Mouse (Mus musculus): ENCODE data around the gene Qtrt2.

DNA sequence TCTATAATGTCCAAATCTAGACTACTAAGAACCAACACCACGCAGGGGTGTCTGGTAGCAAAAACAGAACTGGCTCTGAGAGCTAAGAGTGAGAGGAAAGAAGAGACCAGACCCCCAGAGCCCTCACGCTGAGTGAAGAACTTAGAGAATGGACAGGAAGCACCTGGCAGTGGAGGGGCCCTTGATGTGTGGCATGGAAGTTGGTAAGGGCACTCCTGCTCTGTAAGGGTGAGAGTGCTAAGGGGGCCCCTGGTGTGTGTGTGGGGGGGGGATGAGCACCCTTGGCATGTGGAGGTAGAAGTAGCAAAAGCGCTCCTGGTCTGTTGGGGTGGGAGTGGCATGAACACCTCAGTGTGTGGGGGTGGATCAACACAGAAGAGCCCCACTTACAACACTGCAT is 43.8 kb upstream of the Qtrt2 start:
- no peak for TF ChIP-seq POLR2A (IDR thresholded peaks at IDR 0.05; ENCODE audit: low read depth, low read length)
- no peak for TF ChIP-seq CTCF (IDR thresholded peaks at IDR 0.05; ENCODE audit: extremely low read depth, insufficient read length, insufficient replicate concordance, low read depth, low read length)
